Mouse (Mus musculus) C2C12 (cell line): ENCODE results near the gene Mcrip1. TPM values are rescaled to one million over a fixed set of nuclear protein-coding genes. Genes with fewer than 3 reads are reported as not detected.

Source experiments
- H3K27me3 ChIP-seq: one replicate; pipeline ENCODE4 v1.6.1; 2011; ENCODE audit not compliant: control insufficient read depth, insufficient read depth, insufficient read length
- H3K36me3 ChIP-seq: one replicate; pipeline ENCODE4 v1.6.1; 2011; ENCODE audit not compliant: control insufficient read depth, insufficient read depth
- H3K4me3 ChIP-seq: one replicate; pipeline ENCODE4 v1.5.1; 2011; ENCODE audit warnings: mild to moderate bottlenecking, control low read depth; ENCODE audit not compliant: poor library complexity, insufficient read depth, severe bottlenecking
- H3K79me2 ChIP-seq: one replicate; pipeline ENCODE4 v1.6.1; 2011; ENCODE audit not compliant: control insufficient read depth, insufficient read depth
- H3K79me3 ChIP-seq: one replicate; pipeline ENCODE4 v1.6.1; 2011; ENCODE audit warnings: low read depth, control low read depth
- H3ac ChIP-seq: one replicate; pipeline ENCODE3; 2011; ENCODE audit warnings: low read depth; ENCODE audit not compliant: control insufficient read depth, insufficient read length
- CEBPB ChIP-seq: IDR thresholded peaks from one replicate; pipeline ENCODE4 v1.6.1; 2011; ENCODE audit warnings: low read depth, mild to moderate bottlenecking, control low read depth, moderate library complexity
- CTCF ChIP-seq: IDR thresholded peaks from one replicate; pipeline ENCODE4 v1.5.1; 2011; ENCODE audit not compliant: control insufficient read depth, insufficient read depth, insufficient read length
- FOSL1 ChIP-seq: IDR thresholded peaks from one replicate; pipeline ENCODE4 v1.8.0; 2011; ENCODE audit warnings: mild to moderate bottlenecking, low read length; ENCODE audit not compliant: poor library complexity, insufficient read depth, severe bottlenecking
- MAX ChIP-seq: IDR thresholded peaks from one replicate; pipeline ENCODE4 v1.6.1; 2011; ENCODE audit warnings: mild to moderate bottlenecking, control low read depth
- MYOD1 ChIP-seq: IDR thresholded peaks from one replicate; pipeline ENCODE4 v1.6.1; 2011; ENCODE audit warnings: low read depth; ENCODE audit not compliant: control insufficient read depth, insufficient read length
- MYOG ChIP-seq: IDR thresholded peaks from one replicate; pipeline ENCODE4 v1.6.1; 2011; ENCODE audit not compliant: control insufficient read depth, insufficient read length; ENCODE audit errors: extremely low read depth
- USF1 ChIP-seq: IDR thresholded peaks from one replicate; pipeline ENCODE4 v1.6.1; 2011; ENCODE audit warnings: low read depth, mild to moderate bottlenecking, control low read depth, moderate library complexity
- long read RNA-seq, 2 experiments: library from polyadenylated mRNA; unstranded; transcript quantifications; one replicate each; pipeline ENCODE4 v2.0.0; 2019 to 2020
- polyA plus RNA-seq: library from polyadenylated mRNA; unstranded; fragments of >200 nt; fragmentation: generic; extraction: Trizol; gene quantifications from one replicate; pipeline ENCODE4 v1.2.1, GENCODE M21; 2012; ENCODE audit warnings: missing spikeins

Mcrip1 gene
- 90.7 TPM for polyA plus RNA-seq
- long read RNA-seq, experiment 1, transcript Mcrip1-201 (5 exons, 1,205 nt), result major isoform, 158 of 215 reads
- long read RNA-seq, experiment 1, partial matches to known transcripts, result 48 of 215 reads
- long read RNA-seq, experiment 1, other reads (novel, unspliced or antisense), result 6 of 215 reads
- long read RNA-seq, experiment 2, transcript Mcrip1-201 (5 exons, 1,205 nt), result major isoform, 77 of 81 reads
- long read RNA-seq, experiment 2, partial matches to known transcripts, result 2 of 81 reads
- long read RNA-seq, experiment 2, other reads (novel, unspliced or antisense), result 2 of 81 reads

GRCm38 (mm10) chr11:120549168-120549945 is at the start of gene Mcrip1:
Gene Mcrip1, minus strand, starts transcription at chr11:120549727.
- no peaks in the 10 kb centered on the region for H3K27me3 ChIP-seq
- H3K4me3 ChIP-seq, result peak within 1 kb of the TSS; percentile 84
- H3K79me3 ChIP-seq, result peaks cover 1% of the 10 kb centered on the region
- peaks cover 27% of the 10 kb centered on the region for H3K79me2 ChIP-seq
- no peaks in the 10 kb centered on the region for H3K36me3 ChIP-seq
- peak within 1 kb of the TSS; percentile 86 for H3ac ChIP-seq
- TF ChIP-seq CEBPB (no peak), FOSL1 (no peak), MYOG (no peak), CTCF (no peak), MYOD1 (no peak), USF1 (peak; percentile 82), MAX (peak; percentile 97)

- peaks cover 70% of the 10 kb centered on the region for H3K79me2 ChIP-seq
- TF ChIP-seq MAX (peak; percentile 54), MYOG (no peak)
- H3K27me3 ChIP-seq, result no peaks in the 10 kb centered on the region
- H3K4me3 ChIP-seq, result peak overlapping the region; percentile 45
- H3ac ChIP-seq, result peak overlapping the region; percentile 61
- H3K79me3 ChIP-seq, result peaks cover 44% of the 10 kb centered on the region
- peaks cover 75% of the 10 kb centered on the region for H3K36me3 ChIP-seq
These were observed 49.5 kb upstream of the Mcrip1 start for GRCm38 (mm10) chr11:120598990-120599549.

- Histone ChIP-seq H3K36me3 (peaks cover 75% of the 10 kb centered on the region), H3K79me3 (peaks cover 50% of the 10 kb centered on the region), H3ac (peak within 1 kb of the TSS; percentile 96)
These were observed 48.9 kb upstream of the Mcrip1 start, which contains the start of the genes Alyref and Anapc11 for GRCm38 (mm10) chr11:120598283-120598989. Gene Alyref, minus strand, starts transcription at chr11:120598365. Gene Anapc11, plus strand, starts transcription at chr11:120598421.

GRCm38 (mm10) chr11:120597240-120598235 is 48.0 kb upstream of the Mcrip1 start:
- Histone ChIP-seq H3K79me3 (peaks cover 59% of the 10 kb centered on the region), H3K4me3 (peak overlapping the region; percentile 92), H3K27me3 (no peaks in the 10 kb centered on the region), H3K79me2 (peaks cover 85% of the 10 kb centered on the region), H3K36me3 (peaks cover 77% of the 10 kb centered on the region), H3ac (peak overlapping the region; percentile 96)
- TF ChIP-seq FOSL1 (no peak), MYOG (no peak), CTCF (no peak), USF1 (no peak), MAX (no peak), CEBPB (no peak), MYOD1 (no peak)

More at GRCm38 (mm10) chr11:120598283-120598989, 48.9 kb upstream of the Mcrip1 start, which contains the start of the genes Alyref and Anapc11:
- no peaks in the 10 kb centered on the region for H3K27me3 ChIP-seq
- H3K79me2 ChIP-seq, result peaks cover 76% of the 10 kb centered on the region
- H3K4me3 ChIP-seq, result peak within 1 kb of the TSS; percentile 92
- TF ChIP-seq MAX, result peak; percentile 99
- no peak for TF ChIP-seq USF1

- H3K4me3 ChIP-seq, result no peak overlapping the region
- TF ChIP-seq MYOD1 (no peak), CTCF (no peak), USF1 (no peak), CEBPB (no peak), MYOG (no peak), FOSL1 (no peak)
- H3ac ChIP-seq, result no peak overlapping the region
- H3K36me3 ChIP-seq, result peaks cover 98% of the 10 kb centered on the region
- peaks cover 52% of the 10 kb centered on the region for H3K79me2 ChIP-seq
- no peaks in the 10 kb centered on the region for H3K27me3 ChIP-seq
- peaks cover 31% of the 10 kb centered on the region for H3K79me3 ChIP-seq
These were observed 39.0 kb upstream of the Mcrip1 start for GRCm38 (mm10) chr11:120588531-120588930.
